8 mouse cellular contexts compared by ENCODE assay signal in genomic region chr5:142723520-142724133, GRCm38 (mm10). TPM values are rescaled to one million over a fixed set of nuclear protein-coding genes. Genes with fewer than 3 reads are reported as not detected.
DNase-seq lines count a peak whose midpoint lies in the region; ATAC-seq and TF ChIP-seq lines count a peak whose summit lies in the region.

No protein-coding gene starts in this region.

- peak; percentile 74 for DNase-seq in embryo, embryonic 9.5 days (ENCODE audit: extremely low spot score)
- peak; percentile 71 for DNase-seq in liver, postnatal 0 days
- DNase-seq in thymus, postnatal 0 days (ENCODE audit: low spot score): peak; percentile 81

- H3K27ac ChIP-seq in heart, embryonic 11.5 days (ENCODE audit: low read depth, low read length): no peak overlapping the region
- H3K27ac ChIP-seq in kidney, embryonic 14.5 days (ENCODE audit: low read depth, low read length): no peak overlapping the region
- H3K27ac ChIP-seq in liver, postnatal 0 days (ENCODE audit: low read depth): no peak overlapping the region
- H3K27ac ChIP-seq in neural tube, embryonic 13.5 days (replicated peaks): no peak overlapping the region; the same call in 1 of the 2 replicates

- no peak for TF ChIP-seq EP300 in liver, postnatal 0 days (IDR thresholded peaks at IDR 0.05; ENCODE audit: low read depth)

- ATAC-seq in CD4-positive, CD25-positive, alpha-beta regulatory T cell, adult 4 months: peak; percentile 68
- peak; percentile 68 for ATAC-seq in activated CD4-positive, CD25-positive, alpha-beta regulatory T cell, adult 4 months
- peak; percentile 43 for ATAC-seq in heart, embryonic 11.5 days (replicated peaks; ENCODE audit: insufficient number of reproducible peaks, low FRiP score, low TSS enrichment)
- peak; percentile 68 for ATAC-seq in kidney, embryonic 14.5 days (ENCODE audit: low FRiP score, low TSS enrichment)
- peak; percentile 41 for ATAC-seq in liver, postnatal 0 days
- ATAC-seq in neural tube, embryonic 13.5 days (ENCODE audit: low read depth): peak; percentile 80

- TF ChIP-seq CTCF in liver, postnatal 0 days (IDR thresholded peaks at IDR 0.05; ENCODE audit: low read depth): peak; percentile 86

- H3K27me3 ChIP-seq in heart, embryonic 11.5 days (ENCODE audit: control insufficient read depth, insufficient read depth, low read length): no peaks in the 10 kb centered on the region
- H3K27me3 ChIP-seq in kidney, embryonic 14.5 days (ENCODE audit: control insufficient read depth, insufficient read depth, low read length): no peaks in the 10 kb centered on the region
- no peaks in the 10 kb centered on the region for H3K27me3 ChIP-seq in liver, postnatal 0 days (ENCODE audit: insufficient read depth, low read length)
- H3K27me3 ChIP-seq in neural tube, embryonic 13.5 days: no peaks in the 10 kb centered on the region

- H3K9me3 ChIP-seq in heart, embryonic 11.5 days (replicated peaks; ENCODE audit: control insufficient read depth, low read length): no peaks in the 10 kb centered on the region
- H3K9me3 ChIP-seq in kidney, embryonic 14.5 days (ENCODE audit: control insufficient read depth, low read length): 0 out of 2 replicates have a peak, but pooled peaks cover 3% of the 10 kb centered on the region
- no peaks in the 10 kb centered on the region for H3K9me3 ChIP-seq in liver, postnatal 0 days (ENCODE audit: low read length)
- no peaks in the 10 kb centered on the region for H3K9me3 ChIP-seq in neural tube, embryonic 13.5 days

- no peak overlapping the region for H3K9ac ChIP-seq in heart, embryonic 11.5 days (ENCODE audit: low read depth, low read length)
- no peak overlapping the region for H3K9ac ChIP-seq in kidney, embryonic 14.5 days (ENCODE audit: low read depth, low read length)
- H3K9ac ChIP-seq in liver, postnatal 0 days (replicated peaks): no peak overlapping the region
- H3K9ac ChIP-seq in neural tube, embryonic 13.5 days: no peak overlapping the region

- H3K4me3 ChIP-seq in heart, embryonic 11.5 days (ENCODE audit: low read depth, low read length): no peak overlapping the region
- H3K4me3 ChIP-seq in kidney, embryonic 14.5 days (ENCODE audit: low read length): no peak overlapping the region
- no peak overlapping the region for H3K4me3 ChIP-seq in liver, postnatal 0 days (ENCODE audit: low read depth, low read length)
- no peak overlapping the region for H3K4me3 ChIP-seq in neural tube, embryonic 13.5 days

- H3K4me1 ChIP-seq in heart, embryonic 11.5 days (ENCODE audit: control insufficient read depth, insufficient read depth, low read length): peaks cover 3% of the 10 kb centered on the region; the same call in 1 of the 2 replicates
- H3K4me1 ChIP-seq in kidney, embryonic 14.5 days (ENCODE audit: control insufficient read depth, insufficient read depth, low read length): no peaks in the 10 kb centered on the region
- H3K4me1 ChIP-seq in liver, postnatal 0 days (ENCODE audit: insufficient read depth): no peaks in the 10 kb centered on the region
- peaks cover 10% of the 10 kb centered on the region for H3K4me1 ChIP-seq in neural tube, embryonic 13.5 days (replicated peaks)

- peaks cover 33% of the 10 kb centered on the region for H3K36me3 ChIP-seq in heart, embryonic 11.5 days (ENCODE audit: control insufficient read depth, insufficient read depth, low read length)
- peaks cover 34% of the 10 kb centered on the region for H3K36me3 ChIP-seq in kidney, embryonic 14.5 days (ENCODE audit: control insufficient read depth, insufficient read depth, low read length)
- H3K36me3 ChIP-seq in liver, postnatal 0 days (replicated peaks; ENCODE audit: insufficient read depth, low read length): peaks cover 17% of the 10 kb centered on the region
- H3K36me3 ChIP-seq in neural tube, embryonic 13.5 days: peaks cover 75% of the 10 kb centered on the region

- 14% methylated on average over 7 of the region's 7 CpGs for WGBS in heart, embryonic 11.5 days (ENCODE audit: insufficient replicate concordance)
- 15% methylated on average over 7 of the region's 7 CpGs for WGBS in kidney, embryonic 14.5 days
- 13% methylated on average over 7 of the region's 7 CpGs for WGBS in liver, postnatal 0 days (ENCODE audit: insufficient replicate concordance)
- WGBS in neural tube, embryonic 13.5 days: 14% methylated on average over 7 of the region's 7 CpGs

- H3K4me2 ChIP-seq in heart, embryonic 11.5 days: peak overlapping the region; percentile 44; the same call in 1 of the 2 replicates
- H3K4me2 ChIP-seq in kidney, embryonic 14.5 days (replicated peaks; ENCODE audit: low read depth, low read length): peak overlapping the region; percentile 4; the same call in 1 of the 2 replicates
- peak overlapping the region; percentile 52 for H3K4me2 ChIP-seq in liver, postnatal 0 days (ENCODE audit: low read depth, low read length)
- no peak overlapping the region for H3K4me2 ChIP-seq in neural tube, embryonic 13.5 days

RNA-seq across cellular contexts. Expression of gene Slc29a4, which starts 31.3 kb away (rescaled TPM):
- polyA plus RNA-seq in CD4-positive, CD25-positive, alpha-beta regulatory T cell, adult 4 months (2017; shearing (Covaris generic)): under 1 TPM in 1 of 2 experiments, not detected in 1; 0.11 TPM
- polyA plus RNA-seq in activated CD4-positive, CD25-positive, alpha-beta regulatory T cell, adult 4 months (2017; shearing (Covaris generic)): under 1 TPM; 0.50 to 0.86 TPM
- polyA plus RNA-seq in heart, embryonic 11.5 days (2014; fragmentation: Nextera tagmentation; extraction: Ambion mirVana): 2.1 and 3.1 TPM in 2 replicates
- polyA plus RNA-seq in kidney, embryonic 14.5 days (2014; fragmentation: Nextera tagmentation; extraction: Ambion mirVana): 3.6 and 6.0 TPM in 2 replicates
- polyA plus RNA-seq in liver, postnatal 0 days (2015; fragmentation: Nextera tagmentation; extraction: Ambion mirVana): 0.07 and 0.16 TPM in 2 replicates
- 79.8 and 82.1 TPM in 2 replicates for polyA plus RNA-seq in neural tube, embryonic 13.5 days (2015; fragmentation: Nextera tagmentation; extraction: Ambion mirVana)
- polyA plus RNA-seq in thymus, postnatal 0 days (2015; fragmentation: Nextera tagmentation; extraction: Ambion mirVana): 0.44 and 0.59 TPM in 2 replicates

Comparison
In these comparisons a context has a peak if more than half of its experiments do, and no peak if none do; other contexts are left out.
1. RNA of gene Slc29a4, which starts 31.3 kb away (polyA plus RNA-seq): 79.8 to 82.1 TPM in neural tube, embryonic 13.5 days; 3.6 to 6.0 TPM in kidney, embryonic 14.5 days, 2.1 to 3.1 TPM in heart, embryonic 11.5 days, 0.50 to 0.86 TPM in activated CD4-positive, CD25-positive, alpha-beta regulatory T cell, adult 4 months, 0.11 TPM in CD4-positive, CD25-positive, alpha-beta regulatory T cell, adult 4 months, 0.44 to 0.59 TPM in thymus, postnatal 0 days and 0.07 to 0.16 TPM in liver, postnatal 0 days; every median in the first group is over 10 times any median in the second.
2. Peak in every context shown above with its lines, with median percentiles within 50 percentile points of each other: ATAC-seq and DNase-seq.